Mouse (Mus musculus) liver, embryonic 12.5 days (tissue): ENCODE data around the gene Pla2g4c. TPM values are rescaled to one million over a fixed set of nuclear protein-coding genes. Genes with fewer than 3 reads are reported as not detected.

ENCODE experiments used
- ATAC-seq: fragments of 200-750 bp; cut with Nextera tagmentation; 2 replicates; pipeline ENCODE4 v1.8.0; 2017; ENCODE audit warnings: moderate number of reproducible peaks, mild to moderate bottlenecking, moderate library complexity
- H3K27ac ChIP-seq: fragments of 300-500 bp; sonication (generic); 2 replicates; pipeline ENCODE4 v1.5.1; 2016; ENCODE audit warnings: mild to moderate bottlenecking
- H3K27me3 ChIP-seq: fragments of 300-500 bp; sonication (generic); replicated peaks from 2 replicates; pipeline ENCODE4 v1.6.1; 2016; ENCODE audit warnings: mild to moderate bottlenecking, moderate library complexity
- H3K36me3 ChIP-seq: fragments of 300-500 bp; sonication (generic); 2 replicates; pipeline ENCODE4 v1.6.1; 2016; ENCODE audit warnings: mild to moderate bottlenecking, moderate library complexity
- H3K4me1 ChIP-seq: fragments of 300-500 bp; sonication (generic); 2 replicates; pipeline ENCODE4 v1.6.1; 2016
- H3K4me2 ChIP-seq: fragments of 300-500 bp; sonication (generic); 2 replicates; pipeline ENCODE4 v1.6.1; 2016; ENCODE audit warnings: mild to moderate bottlenecking, moderate library complexity
- H3K4me3 ChIP-seq: fragments of 300-500 bp; sonication (generic); 2 replicates; pipeline ENCODE4 v1.5.1; 2016; ENCODE audit warnings: mild to moderate bottlenecking, moderate library complexity
- H3K9ac ChIP-seq: fragments of 300-500 bp; sonication (generic); 2 replicates; pipeline ENCODE4 v1.6.1; 2016; ENCODE audit warnings: mild to moderate bottlenecking, moderate library complexity
- H3K9me3 ChIP-seq: fragments of 300-500 bp; sonication (generic); replicated peaks from 2 replicates; pipeline ENCODE4 v1.6.1; 2016; ENCODE audit warnings: mild to moderate bottlenecking, moderate library complexity
- WGBS: fragments of 180-500 bp; shearing (Covaris S2); methylation state at CpG from one replicate; pipeline ENCODE4 v1.1.7; 2016; ENCODE audit not compliant: insufficient replicate concordance; 5-methylcytosine and 5-hydroxymethylcytosine counted together
- polyA plus RNA-seq: library from polyadenylated mRNA; unstranded; fragments of >200 nt; fragmentation: Nextera tagmentation; extraction: Ambion mirVana; gene quantifications from 2 replicates; pipeline ENCODE4 v1.2.1, GENCODE M21; 2016

Pla2g4c gene
- polyA plus RNA-seq, 1 experiment from 2014 or later = 1.5 TPM

GRCm38 (mm10) chr7:13298821-13299220 is 25.6 kb upstream of the Pla2g4c start:
- no peaks in the 10 kb centered on the region for H3K9me3 ChIP-seq
- H3K27me3 ChIP-seq = no peaks in the 10 kb centered on the region
- H3K4me1 ChIP-seq = no peaks in the 10 kb centered on the region
- peaks cover 100% of the 10 kb centered on the region for H3K36me3 ChIP-seq
- no peak overlapping the region for H3K4me3 ChIP-seq
- H3K4me2 ChIP-seq = no peak overlapping the region
- 89% methylated on average over 5 of the region's 5 CpGs for WGBS
- no peak overlapping the region for H3K27ac ChIP-seq
- ATAC-seq = no peak
- no peak overlapping the region for H3K9ac ChIP-seq

- H3K4me2 ChIP-seq = no peak overlapping the region
- H3K9me3 ChIP-seq = no peaks in the 10 kb centered on the region
- 86% methylated on average over 1 of the region's 1 CpGs for WGBS
- no peak overlapping the region for H3K27ac ChIP-seq
- H3K9ac ChIP-seq = no peak overlapping the region
- no peak overlapping the region for H3K4me3 ChIP-seq
- no peaks in the 10 kb centered on the region for H3K4me1 ChIP-seq
- H3K27me3 ChIP-seq = no peaks in the 10 kb centered on the region
- no peak for ATAC-seq
- peaks cover 100% of the 10 kb centered on the region for H3K36me3 ChIP-seq
Measured at GRCm38 (mm10) chr7:13301643-13302042, 22.8 kb upstream of the Pla2g4c start.

GRCm38 (mm10) chr7:13302780-13303179 is 21.7 kb upstream of the Pla2g4c start:
- Histone ChIP-seq H3K9ac (no peak overlapping the region), H3K4me3 (no peak overlapping the region), H3K4me1 (no peaks in the 10 kb centered on the region), H3K27me3 (no peaks in the 10 kb centered on the region), H3K9me3 (no peaks in the 10 kb centered on the region), H3K4me2 (no peak overlapping the region), H3K27ac (no peak overlapping the region), H3K36me3 (peaks cover 100% of the 10 kb centered on the region)
- peak; percentile 43 for ATAC-seq
- WGBS = 42% methylated on average over 2 of the region's 2 CpGs

GRCm38 (mm10) chr7:13303372-13303771 is 21.1 kb upstream of the Pla2g4c start:
- Histone ChIP-seq H3K4me1 (no peaks in the 10 kb centered on the region), H3K36me3 (peaks cover 100% of the 10 kb centered on the region), H3K4me3 (no peak overlapping the region), H3K4me2 (no peak overlapping the region), H3K27ac (no peak overlapping the region), H3K9ac (no peak overlapping the region), H3K27me3 (no peaks in the 10 kb centered on the region), H3K9me3 (no peaks in the 10 kb centered on the region)
- ATAC-seq = no peak

GRCm38 (mm10) chr7:13309407-13309806 is 15.0 kb upstream of the Pla2g4c start:
- H3K9me3 ChIP-seq = no peaks in the 10 kb centered on the region
- no peak overlapping the region for H3K9ac ChIP-seq
- H3K27ac ChIP-seq = peak overlapping the region; percentile 62
- H3K4me2 ChIP-seq = peak overlapping the region; percentile 35; the same call in 1 of the 2 replicates
- H3K4me3 ChIP-seq = no peak overlapping the region
- WGBS = 44% methylated on average over 2 of the region's 2 CpGs
- peaks cover 31% of the 10 kb centered on the region for H3K4me1 ChIP-seq
- ATAC-seq = no peak
- no peaks in the 10 kb centered on the region for H3K27me3 ChIP-seq
- H3K36me3 ChIP-seq = peaks cover 100% of the 10 kb centered on the region

GRCm38 (mm10) chr7:13310493-13311199 is 13.8 kb upstream of the Pla2g4c start:
- H3K4me1 ChIP-seq = peaks cover 31% of the 10 kb centered on the region
- H3K9me3 ChIP-seq = no peaks in the 10 kb centered on the region
- H3K9ac ChIP-seq = no peak overlapping the region
- H3K4me3 ChIP-seq = no peak overlapping the region
- no peaks in the 10 kb centered on the region for H3K27me3 ChIP-seq
- peak overlapping the region; percentile 35 for H3K4me2 ChIP-seq
- peak; percentile 91 for ATAC-seq
- H3K36me3 ChIP-seq = peaks cover 93% of the 10 kb centered on the region
- 56% methylated on average over 6 of the region's 6 CpGs for WGBS
- H3K27ac ChIP-seq = peak overlapping the region; percentile 60

- peaks cover 93% of the 10 kb centered on the region for H3K36me3 ChIP-seq
- H3K4me1 ChIP-seq = peaks cover 31% of the 10 kb centered on the region
- H3K4me3 ChIP-seq = no peak overlapping the region
- H3K9me3 ChIP-seq = no peaks in the 10 kb centered on the region
- no peak for ATAC-seq
- no peak overlapping the region for H3K4me2 ChIP-seq
- no peak overlapping the region for H3K9ac ChIP-seq
- no peaks in the 10 kb centered on the region for H3K27me3 ChIP-seq
- peak overlapping the region; percentile 60; the same call in 1 of the 2 replicates for H3K27ac ChIP-seq
- WGBS = 95% methylated on average over 4 of the region's 4 CpGs
Measured at GRCm38 (mm10) chr7:13311401-13311800, 13.1 kb upstream of the Pla2g4c start.

GRCm38 (mm10) chr7:13314095-13314597 is 10.3 kb upstream of the Pla2g4c start:
- Histone ChIP-seq H3K9ac (no peak overlapping the region), H3K36me3 (peaks cover 68% of the 10 kb centered on the region), H3K4me1 (peaks cover 27% of the 10 kb centered on the region), H3K4me2 (no peak overlapping the region), H3K9me3 (no peaks in the 10 kb centered on the region), H3K27me3 (no peaks in the 10 kb centered on the region), H3K27ac (no peak overlapping the region), H3K4me3 (no peak overlapping the region)
- no peak for ATAC-seq
- 82% methylated on average over 5 of the region's 5 CpGs for WGBS

GRCm38 (mm10) chr7:13321424-13321823 is 3.0 kb upstream of the Pla2g4c start:
- peaks cover 9% of the 10 kb centered on the region for H3K4me1 ChIP-seq
- H3K4me3 ChIP-seq = no peak overlapping the region
- no peak overlapping the region for H3K9ac ChIP-seq
- 58% methylated on average over 3 of the region's 3 CpGs for WGBS
- no peaks in the 10 kb centered on the region for H3K27me3 ChIP-seq
- no peak for ATAC-seq
- no peak overlapping the region for H3K4me2 ChIP-seq
- H3K27ac ChIP-seq = no peak overlapping the region
- peaks cover 11% of the 10 kb centered on the region; the same call in 1 of the 2 replicates for H3K36me3 ChIP-seq
- no peaks in the 10 kb centered on the region for H3K9me3 ChIP-seq

- Histone ChIP-seq H3K4me3 (no peak overlapping the region), H3K9me3 (no peaks in the 10 kb centered on the region), H3K27me3 (no peaks in the 10 kb centered on the region), H3K9ac (no peak overlapping the region), H3K27ac (no peak overlapping the region), H3K36me3 (peaks cover 40% of the 10 kb centered on the region), H3K4me2 (no peak overlapping the region), H3K4me1 (no peaks in the 10 kb centered on the region)
- no peak for ATAC-seq
- 78% methylated on average over 2 of the region's 2 CpGs for WGBS
Measured at GRCm38 (mm10) chr7:13330575-13330974, 6.1 kb downstream of the Pla2g4c start.

GRCm38 (mm10) chr7:13355943-13356342 is 31.5 kb downstream of the Pla2g4c start:
- Histone ChIP-seq H3K9me3 (no peaks in the 10 kb centered on the region; the same call in 1 of the 2 replicates), H3K4me1 (no peaks in the 10 kb centered on the region), H3K9ac (no peak overlapping the region), H3K4me2 (no peak overlapping the region), H3K27ac (no peak overlapping the region), H3K36me3 (peaks cover 63% of the 10 kb centered on the region), H3K4me3 (no peak overlapping the region), H3K27me3 (no peaks in the 10 kb centered on the region)
- ATAC-seq = no peak

- H3K9me3 ChIP-seq = no peaks in the 10 kb centered on the region
- 53% methylated on average over 2 of the region's 2 CpGs for WGBS
- no peak for ATAC-seq
Measured at GRCm38 (mm10) chr7:13380588-13380987, 56.1 kb downstream of the Pla2g4c start.

GRCm38 (mm10) chr7:13397832-13398231 is 73.4 kb downstream of the Pla2g4c start, which contains the start of gene Cabp5:
Gene Cabp5 (plus strand): TSS chr7:13398132.
- no peaks in the 10 kb centered on the region for H3K36me3 ChIP-seq
- H3K9ac ChIP-seq = no peak within 1 kb of the TSS
- 60% methylated on average over 1 of the region's 1 CpGs for WGBS
- H3K4me2 ChIP-seq = no peak within 1 kb of the TSS
- no peak within 1 kb of the TSS for H3K27ac ChIP-seq
- 0 out of 2 replicates have a peak, but pooled peaks cover 3% of the 10 kb centered on the region for H3K9me3 ChIP-seq
- H3K27me3 ChIP-seq = no peaks in the 10 kb centered on the region
- H3K4me1 ChIP-seq = no peaks in the 10 kb centered on the region
- no peak for ATAC-seq
- H3K4me3 ChIP-seq = no peak within 1 kb of the TSS

More at GRCm38 (mm10) chr7:13380588-13380987, 56.1 kb downstream of the Pla2g4c start:
- H3K36me3 ChIP-seq = no peaks in the 10 kb centered on the region
- H3K9ac ChIP-seq = no peak overlapping the region
- H3K4me1 ChIP-seq = no peaks in the 10 kb centered on the region
- no peaks in the 10 kb centered on the region for H3K27me3 ChIP-seq
- no peak overlapping the region for H3K4me3 ChIP-seq
- H3K4me2 ChIP-seq = no peak overlapping the region
- H3K27ac ChIP-seq = no peak overlapping the region
